In genomic region chr3:21934731-21935271, GRCm38 (mm10) we compare ENCODE assay signal across 8 mouse cellular contexts.
DNase-seq lines count a peak whose midpoint lies in the region; ATAC-seq and TF ChIP-seq lines count a peak whose summit lies in the region.

No protein-coding gene starts in this region.

- H3K9ac ChIP-seq in forebrain, embryonic 13.5 days = no peak overlapping the region
- H3K9ac ChIP-seq in intestine, postnatal 0 days (ENCODE audit: low read depth, low read length) = no peak overlapping the region

- no peak overlapping the region for H3K4me3 ChIP-seq in forebrain, embryonic 13.5 days
- H3K4me3 ChIP-seq in intestine, postnatal 0 days (ENCODE audit: low read depth, low read length) = peak overlapping the region; percentile 29; the same call in 1 of the 2 replicates
- peak overlapping the region; percentile 29 for H3K4me3 ChIP-seq in macrophage (ENCODE audit: inconsistent target)

- 1% methylated on average over 4 of the region's 5 CpGs for WGBS in forebrain, embryonic 13.5 days
- 38% methylated on average over 5 of the region's 5 CpGs for WGBS in intestine, postnatal 0 days
- WGBS in macrophage (ENCODE audit: missing documents) = 0% methylated on average over 5 of the region's 5 CpGs

- ATAC-seq in forebrain, embryonic 13.5 days = peak; percentile 5; the same call in 1 of the 2 replicates
- no peak for ATAC-seq in intestine, postnatal 0 days

- H3K36me3 ChIP-seq in forebrain, embryonic 13.5 days (ENCODE audit: poor library complexity, severe bottlenecking) = no peaks in the 10 kb centered on the region
- no peaks in the 10 kb centered on the region for H3K36me3 ChIP-seq in intestine, postnatal 0 days (ENCODE audit: control insufficient read depth, insufficient read depth)
- no peaks in the 10 kb centered on the region for H3K36me3 ChIP-seq in macrophage (ENCODE audit: inconsistent target)

- no peak for TF ChIP-seq CTCF in intestine, postnatal 0 days (IDR thresholded peaks at IDR 0.05; ENCODE audit: low read depth)

- no peaks in the 10 kb centered on the region for H3K79me2 ChIP-seq in macrophage (ENCODE audit: inconsistent target)

- H3K27me3 ChIP-seq in forebrain, embryonic 13.5 days = no peaks in the 10 kb centered on the region
- no peaks in the 10 kb centered on the region for H3K27me3 ChIP-seq in intestine, postnatal 0 days (replicated peaks; ENCODE audit: control insufficient read depth, insufficient read depth, low read length)

- peaks cover 34% of the 10 kb centered on the region for H3K4me1 ChIP-seq in forebrain, embryonic 13.5 days
- H3K4me1 ChIP-seq in intestine, postnatal 0 days (replicated peaks; ENCODE audit: control insufficient read depth, insufficient read depth, low read length) = 0 out of 2 replicates have a peak, but pooled peaks cover 7% of the 10 kb centered on the region

- intact Hi-C loops in gastrocnemius, postnatal 36 days (cut with DNase I) = loop anchor here (5.0 to 10.0 kb wide), 5 partner anchors 212 to 1280 kb away; no protein-coding TSS in a partner anchor

- DNase-seq in gastrocnemius, postnatal 25 days = peak; percentile 33
- DNase-seq in gastrocnemius, postnatal 36 days = no peak
- peak; percentile 38 for DNase-seq in NIH3T3 (ENCODE audit: low read depth)
- peak; percentile 27 for DNase-seq in yolk sac, embryonic 10.5 days (ENCODE audit: low spot score)
- DNase-seq in gastrocnemius, postnatal 10 days = no peak

- peak overlapping the region; percentile 92 for H3K27ac ChIP-seq in forebrain, embryonic 13.5 days
- H3K27ac ChIP-seq in intestine, postnatal 0 days (ENCODE audit: low read depth, low read length) = peak overlapping the region; percentile 37; the same call in 1 of the 2 replicates
- peak overlapping the region; percentile 90 for H3K27ac ChIP-seq in macrophage

- no peaks in the 10 kb centered on the region for H3K9me3 ChIP-seq in forebrain, embryonic 13.5 days (replicated peaks)
- H3K9me3 ChIP-seq in intestine, postnatal 0 days (ENCODE audit: control insufficient read depth) = no peaks in the 10 kb centered on the region

- H3K4me2 ChIP-seq in forebrain, embryonic 13.5 days = peak overlapping the region; percentile 53
- H3K4me2 ChIP-seq in intestine, postnatal 0 days (replicated peaks; ENCODE audit: low read depth) = peak overlapping the region; percentile 59

Comparison
In these comparisons a context has a peak if more than half of its experiments do, and no peak if none do; other contexts are left out.
1. DNase-seq: peak in gastrocnemius, postnatal 25 days (single experiment), NIH3T3 (single experiment) and yolk sac, embryonic 10.5 days (single experiment); none in gastrocnemius, postnatal 36 days (0 of 2) and gastrocnemius, postnatal 10 days (single experiment).
2. H3K27ac ChIP-seq: peak in every context shown above with its lines; median percentile 92 in forebrain, embryonic 13.5 days; 90 in macrophage; 37 in intestine, postnatal 0 days.